Mouse (Mus musculus): ENCODE measurements around the gene Tbx3.

- TF ChIP-seq CTCF (IDR thresholded peaks at IDR 0.05; ENCODE audit: extremely low read depth, insufficient read length, insufficient replicate concordance, low read depth, low read length) (no peak), POLR2A (IDR thresholded peaks at IDR 0.05; ENCODE audit: low read depth, low read length) (no peak)
Observed at GRCm38 (mm10) chr5:119681833-119682210, 11.4 kb downstream of the Tbx3 start.

Data from small intestine, adult 2 months (tissue).